Mouse (Mus musculus): Measurements from ENCODE around the gene Gm42715. TPM values are rescaled to one million over a fixed set of nuclear protein-coding genes. Genes with fewer than 3 reads are reported as not detected.

Gene Gm42715
- polyA plus RNA-seq, 1 experiment from 2014 or later, result 8.7 TPM

DNA sequence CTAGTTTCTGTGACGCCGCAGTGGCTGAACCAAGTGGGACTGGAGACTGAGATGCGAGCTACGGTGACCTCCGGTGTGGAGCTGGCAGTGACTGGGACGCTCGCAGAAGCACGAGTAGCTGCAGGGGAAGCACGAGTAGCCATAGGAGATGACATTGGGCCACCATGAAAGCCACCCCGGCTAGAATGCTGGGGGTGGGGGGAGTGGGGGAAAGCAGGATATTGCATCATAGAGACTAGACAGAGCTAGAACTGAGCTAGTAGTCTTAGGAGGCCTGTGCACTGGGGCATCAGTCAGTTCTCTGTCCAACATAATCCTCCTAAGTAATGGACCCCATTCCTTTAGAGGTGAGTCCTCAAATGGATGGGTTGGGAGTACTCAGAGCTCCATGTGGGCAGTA is 84.9 kb downstream of the Gm42715 start:
- H3K9me3 ChIP-seq (replicated peaks; ENCODE audit: control insufficient read depth, low read length), result no peaks in the 10 kb centered on the region
- H3K4me3 ChIP-seq (ENCODE audit: low read length), result no peak overlapping the region
- no peak overlapping the region for H3K9ac ChIP-seq (ENCODE audit: low read length)
- 89% methylated on average over 10 of the region's 10 CpGs for WGBS
- no peaks in the 10 kb centered on the region for H3K4me1 ChIP-seq (ENCODE audit: control insufficient read depth, insufficient read depth, low read length)
- ATAC-seq (replicated peaks; ENCODE audit: extremely low read depth, insufficient read depth, low FRiP score), result no peak
- no peaks in the 10 kb centered on the region for H3K27me3 ChIP-seq (ENCODE audit: control insufficient read depth, insufficient read depth, low read length)
- no peak overlapping the region for H3K4me2 ChIP-seq (ENCODE audit: low read depth, low read length)
- no peak overlapping the region for H3K27ac ChIP-seq (ENCODE audit: low read length)
- peaks cover 50% of the 10 kb centered on the region for H3K36me3 ChIP-seq (ENCODE audit: control insufficient read depth, insufficient read depth)

DNA sequence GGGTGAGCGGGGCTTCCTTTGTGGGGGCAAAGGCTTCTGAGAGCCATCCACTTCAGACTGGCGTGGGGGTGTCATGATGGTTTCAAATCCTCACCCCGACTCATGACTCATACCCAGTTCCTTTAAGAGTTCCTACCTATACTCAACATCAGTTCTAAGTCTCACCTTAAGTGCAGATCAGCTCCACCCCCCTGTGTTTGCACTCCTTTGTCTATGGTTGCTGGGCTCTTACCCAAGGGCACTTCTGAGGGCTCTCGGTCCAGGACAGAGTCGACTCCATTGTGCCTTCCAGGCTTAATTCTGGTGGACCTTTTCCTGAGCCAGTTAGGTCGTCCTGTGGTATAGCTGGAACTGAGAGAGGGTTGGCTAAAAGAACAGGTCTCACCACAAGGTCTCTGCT is 87.8 kb downstream of the Gm42715 start:
- 80% methylated on average over 6 of the region's 6 CpGs for WGBS
- Histone ChIP-seq H3K4me1 (ENCODE audit: control insufficient read depth, insufficient read depth, low read length) (no peaks in the 10 kb centered on the region), H3K36me3 (ENCODE audit: control insufficient read depth, insufficient read depth) (peaks cover 58% of the 10 kb centered on the region)

DNA sequence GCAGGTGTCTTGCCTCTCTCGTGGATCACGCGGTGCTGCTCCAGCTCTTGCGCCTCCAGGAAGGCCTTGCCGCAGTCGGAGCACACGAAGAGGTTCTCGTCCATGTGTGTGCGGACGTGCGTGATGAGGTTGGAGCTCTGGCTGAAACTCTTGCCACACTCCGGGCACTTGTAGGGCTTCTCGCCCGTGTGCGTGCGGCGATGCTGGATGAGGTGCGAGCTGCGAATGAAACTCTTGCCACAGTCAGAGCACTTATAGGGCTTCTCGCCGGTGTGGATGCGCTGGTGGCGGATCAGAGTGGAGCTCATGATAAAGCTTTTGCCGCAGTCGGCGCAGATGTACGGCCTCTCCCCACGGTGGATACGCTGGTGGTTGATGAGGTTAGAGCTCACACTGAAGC is 91.6 kb downstream of the Gm42715 start:
- 96% methylated on average over 29 of the region's 29 CpGs for WGBS
- Histone ChIP-seq H3K4me2 (ENCODE audit: low read depth, low read length) (no peak overlapping the region), H3K9ac (ENCODE audit: low read length) (no peak overlapping the region), H3K27me3 (ENCODE audit: control insufficient read depth, insufficient read depth, low read length) (no peaks in the 10 kb centered on the region), H3K27ac (ENCODE audit: low read length) (no peak overlapping the region), H3K4me3 (ENCODE audit: low read length) (no peak overlapping the region), H3K4me1 (ENCODE audit: control insufficient read depth, insufficient read depth, low read length) (peaks cover 14% of the 10 kb centered on the region), H3K9me3 (replicated peaks; ENCODE audit: control insufficient read depth, low read length) (peaks cover 5% of the 10 kb centered on the region), H3K36me3 (ENCODE audit: control insufficient read depth, insufficient read depth) (peaks cover 53% of the 10 kb centered on the region)
- no peak for ATAC-seq (replicated peaks; ENCODE audit: extremely low read depth, insufficient read depth, low FRiP score)

More for the DNA sequence above, 87.8 kb downstream of the Gm42715 start:
- Histone ChIP-seq H3K27me3 (ENCODE audit: control insufficient read depth, insufficient read depth, low read length) (no peaks in the 10 kb centered on the region), H3K27ac (ENCODE audit: low read length) (no peak overlapping the region), H3K9me3 (replicated peaks; ENCODE audit: control insufficient read depth, low read length) (peaks cover 5% of the 10 kb centered on the region), H3K4me3 (ENCODE audit: low read length) (no peak overlapping the region), H3K9ac (ENCODE audit: low read length) (no peak overlapping the region), H3K4me2 (ENCODE audit: low read depth, low read length) (no peak overlapping the region)
- ATAC-seq (replicated peaks; ENCODE audit: extremely low read depth, insufficient read depth, low FRiP score), result no peak

DNA sequence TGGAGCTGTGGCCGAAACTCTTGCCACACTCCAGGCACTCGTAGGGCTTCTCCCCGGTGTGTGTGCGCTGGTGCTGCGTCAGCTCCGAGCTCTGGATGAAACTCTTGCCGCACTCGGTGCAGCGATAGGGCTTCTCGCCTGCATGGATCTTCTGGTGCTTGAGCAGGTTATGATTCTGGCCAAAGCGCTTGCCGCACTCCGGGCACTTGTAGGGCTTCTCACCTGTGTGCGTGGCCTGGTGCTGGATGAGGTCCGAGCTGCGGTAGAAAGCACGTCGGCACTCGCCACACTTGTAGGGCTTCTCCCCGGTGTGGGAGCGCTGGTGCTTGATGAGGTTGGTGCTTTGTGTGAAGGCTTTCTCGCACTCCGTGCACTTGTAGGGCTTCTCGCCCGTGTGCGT is 92.2 kb downstream of the Gm42715 start:
- H3K9me3 ChIP-seq (replicated peaks; ENCODE audit: control insufficient read depth, low read length), result peaks cover 5% of the 10 kb centered on the region
- H3K27me3 ChIP-seq (ENCODE audit: control insufficient read depth, insufficient read depth, low read length), result no peaks in the 10 kb centered on the region
- H3K4me2 ChIP-seq (ENCODE audit: low read depth, low read length), result no peak overlapping the region
- WGBS, result 96% methylated on average over 26 of the region's 26 CpGs
- H3K36me3 ChIP-seq (ENCODE audit: control insufficient read depth, insufficient read depth), result peaks cover 53% of the 10 kb centered on the region
- H3K4me1 ChIP-seq (ENCODE audit: control insufficient read depth, insufficient read depth, low read length), result peaks cover 17% of the 10 kb centered on the region
- H3K27ac ChIP-seq (ENCODE audit: low read length), result no peak overlapping the region
- H3K9ac ChIP-seq (ENCODE audit: low read length), result no peak overlapping the region
- ATAC-seq (replicated peaks; ENCODE audit: extremely low read depth, insufficient read depth, low FRiP score), result no peak
- H3K4me3 ChIP-seq (ENCODE audit: low read length), result no peak overlapping the region

DNA sequence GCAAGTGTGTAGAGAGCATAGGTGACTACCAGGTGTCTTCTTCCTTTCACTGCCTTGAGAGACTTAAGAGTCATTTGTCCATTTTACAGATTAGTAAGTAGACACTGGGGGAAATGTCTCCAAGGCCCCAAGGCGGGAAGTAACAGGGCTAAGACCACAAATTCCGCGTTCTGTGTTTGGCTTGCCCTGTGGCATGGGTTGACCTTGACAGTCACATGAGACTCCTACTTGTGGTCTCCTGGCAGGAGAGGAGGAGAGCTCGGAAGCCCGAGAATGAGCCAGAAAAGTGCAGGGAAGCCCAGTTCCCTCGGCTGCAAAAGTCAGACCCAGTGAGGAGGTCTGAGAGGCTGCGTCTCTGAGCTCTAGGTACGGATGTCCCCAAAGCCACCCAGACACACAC is 94.1 kb downstream of the Gm42715 start:
- Histone ChIP-seq H3K9ac (ENCODE audit: low read length) (peak overlapping the region; percentile 100; the same call in 1 of the 2 replicates), H3K9me3 (replicated peaks; ENCODE audit: control insufficient read depth, low read length) (peaks cover 5% of the 10 kb centered on the region), H3K4me2 (ENCODE audit: low read depth, low read length) (peak overlapping the region; percentile 79), H3K27ac (ENCODE audit: low read length) (peak overlapping the region; percentile 96), H3K4me3 (ENCODE audit: low read length) (peak overlapping the region; percentile 100), H3K36me3 (ENCODE audit: control insufficient read depth, insufficient read depth) (peaks cover 44% of the 10 kb centered on the region), H3K4me1 (ENCODE audit: control insufficient read depth, insufficient read depth, low read length) (peaks cover 17% of the 10 kb centered on the region), H3K27me3 (ENCODE audit: control insufficient read depth, insufficient read depth, low read length) (no peaks in the 10 kb centered on the region)
- no peak for ATAC-seq (replicated peaks; ENCODE audit: extremely low read depth, insufficient read depth, low FRiP score)
- WGBS, result 63% methylated on average over 8 of the region's 8 CpGs

DNA sequence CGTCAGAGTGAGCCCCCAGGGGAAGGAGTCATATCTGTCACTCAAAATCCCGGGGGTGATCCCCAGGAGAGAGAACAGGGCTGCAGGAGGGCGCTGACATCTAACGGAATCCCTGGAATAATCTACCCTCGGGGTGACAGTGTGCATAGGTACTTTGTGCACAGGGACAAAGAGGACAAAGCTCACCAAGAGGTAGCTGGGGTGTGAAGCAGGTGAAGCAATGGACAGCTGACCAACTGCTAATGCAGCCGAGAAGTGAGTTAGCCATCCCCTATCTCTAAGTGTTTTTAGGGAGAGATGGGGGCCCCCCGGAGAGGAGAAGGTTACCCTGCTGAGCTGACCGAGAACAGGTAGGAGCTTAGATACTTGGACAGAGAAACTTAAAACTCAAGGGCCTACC is 94.7 kb downstream of the Gm42715 start:
- Histone ChIP-seq H3K4me3 (ENCODE audit: low read length) (peak overlapping the region; percentile 100), H3K36me3 (ENCODE audit: control insufficient read depth, insufficient read depth) (peaks cover 38% of the 10 kb centered on the region), H3K9ac (ENCODE audit: low read length) (peak overlapping the region; percentile 100), H3K27ac (ENCODE audit: low read length) (peak overlapping the region; percentile 96), H3K9me3 (replicated peaks; ENCODE audit: control insufficient read depth, low read length) (peaks cover 5% of the 10 kb centered on the region), H3K4me1 (ENCODE audit: control insufficient read depth, insufficient read depth, low read length) (peaks cover 17% of the 10 kb centered on the region), H3K4me2 (ENCODE audit: low read depth, low read length) (peak overlapping the region; percentile 79), H3K27me3 (ENCODE audit: control insufficient read depth, insufficient read depth, low read length) (no peaks in the 10 kb centered on the region)
- 23% methylated on average over 8 of the region's 8 CpGs for WGBS
- ATAC-seq (replicated peaks; ENCODE audit: extremely low read depth, insufficient read depth, low FRiP score), result no peak

DNA sequence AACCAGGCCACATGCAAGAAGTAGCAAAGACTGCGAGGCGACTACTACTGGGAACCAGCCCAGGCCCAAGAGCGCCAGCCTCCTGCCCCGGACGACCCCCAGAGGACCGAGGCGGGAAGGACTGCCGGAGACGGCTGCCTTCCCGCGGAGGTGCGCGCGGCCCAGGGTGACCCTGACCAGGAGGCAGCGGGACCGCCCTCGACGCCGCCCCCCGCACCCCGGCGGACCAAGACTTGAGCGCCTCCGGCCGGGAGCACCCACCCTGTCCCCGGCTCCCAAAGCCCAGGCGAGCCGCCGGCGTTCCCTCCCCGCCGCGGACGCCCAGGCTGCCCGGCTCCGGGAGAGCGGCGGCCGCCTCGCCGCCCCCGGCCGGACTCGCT is 95.1 kb downstream of the Gm42715 start:
- Histone ChIP-seq H3K4me1 (ENCODE audit: control insufficient read depth, insufficient read depth, low read length) (peaks cover 17% of the 10 kb centered on the region), H3K9me3 (replicated peaks; ENCODE audit: control insufficient read depth, low read length) (peaks cover 5% of the 10 kb centered on the region), H3K36me3 (ENCODE audit: control insufficient read depth, insufficient read depth) (peaks cover 34% of the 10 kb centered on the region), H3K4me2 (ENCODE audit: low read depth, low read length) (peak overlapping the region; percentile 79), H3K27me3 (ENCODE audit: control insufficient read depth, insufficient read depth, low read length) (no peaks in the 10 kb centered on the region), H3K27ac (ENCODE audit: low read length) (peak overlapping the region; percentile 96), H3K4me3 (ENCODE audit: low read length) (peak overlapping the region; percentile 100), H3K9ac (ENCODE audit: low read length) (peak overlapping the region; percentile 100)
- WGBS, result under 1% methylated on average over 40 of the region's 44 CpGs
- ATAC-seq (replicated peaks; ENCODE audit: extremely low read depth, insufficient read depth, low FRiP score), result peak; percentile 63

DNA sequence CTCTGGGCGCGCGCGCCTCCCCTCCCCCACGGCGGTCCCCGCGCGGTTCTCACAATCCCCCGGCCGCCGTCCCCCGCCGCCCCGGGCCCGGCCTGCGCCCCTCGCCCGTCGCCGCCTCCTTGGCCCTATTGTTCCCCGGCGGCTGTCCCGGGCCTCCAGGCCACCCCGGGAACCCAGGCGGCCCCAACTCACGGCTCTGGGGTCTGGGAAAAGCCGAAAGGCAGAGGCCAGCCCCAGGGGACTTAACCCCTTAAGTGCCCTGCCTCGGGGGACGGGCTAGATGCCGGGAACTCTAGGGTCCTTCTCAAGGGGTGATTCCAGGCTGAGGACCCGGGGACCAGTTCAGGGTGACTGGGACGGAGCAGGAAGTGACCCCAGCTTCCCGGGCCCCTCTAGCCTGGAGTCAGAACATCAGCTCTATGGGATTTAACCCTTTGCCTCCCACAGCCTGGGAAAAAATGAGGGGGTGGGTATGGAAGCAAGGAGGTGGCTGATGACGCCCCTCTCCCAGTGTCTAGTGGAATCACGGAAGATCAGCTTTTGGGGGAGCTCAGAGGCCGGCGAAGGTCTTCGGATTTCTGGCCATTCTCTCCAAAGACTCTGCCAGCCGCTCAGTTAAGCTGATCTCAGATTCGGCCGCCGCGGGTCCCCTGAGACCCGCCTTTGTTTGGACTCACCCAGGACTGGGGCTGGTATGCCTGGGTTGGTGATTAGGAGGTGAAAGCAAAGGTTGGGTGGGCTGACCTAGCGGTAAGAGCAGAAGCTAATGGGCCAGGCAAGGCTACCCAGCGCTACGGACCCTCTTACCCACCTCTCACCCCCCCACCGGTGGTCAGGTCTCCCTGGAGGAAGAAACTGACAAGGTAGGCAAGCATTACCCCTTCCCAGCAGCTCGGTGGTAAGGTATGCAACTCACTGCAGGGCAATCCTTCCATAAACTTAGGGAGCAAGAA is 95.8 kb downstream of the Gm42715 start, which contains the start of gene Zfp629:
Gene Zfp629, minus strand, starts transcription at position 907 of the 953 bp plus-strand sequence.
- peak; percentile 86 for ATAC-seq (replicated peaks; ENCODE audit: extremely low read depth, insufficient read depth, low FRiP score)
- Histone ChIP-seq H3K9ac (ENCODE audit: low read length) (peak within 1 kb of the TSS; percentile 100), H3K27me3 (ENCODE audit: control insufficient read depth, insufficient read depth, low read length) (no peaks in the 10 kb centered on the region), H3K36me3 (ENCODE audit: control insufficient read depth, insufficient read depth) (peaks cover 28% of the 10 kb centered on the region), H3K4me2 (ENCODE audit: low read depth, low read length) (peak within 1 kb of the TSS; percentile 79), H3K4me3 (ENCODE audit: low read length) (peak within 1 kb of the TSS; percentile 100), H3K9me3 (replicated peaks; ENCODE audit: control insufficient read depth, low read length) (peaks cover 5% of the 10 kb centered on the region), H3K27ac (ENCODE audit: low read length) (peak within 1 kb of the TSS; percentile 96), H3K4me1 (ENCODE audit: control insufficient read depth, insufficient read depth, low read length) (peaks cover 17% of the 10 kb centered on the region)
- under 1% methylated on average over 50 of the region's 50 CpGs for WGBS

DNA sequence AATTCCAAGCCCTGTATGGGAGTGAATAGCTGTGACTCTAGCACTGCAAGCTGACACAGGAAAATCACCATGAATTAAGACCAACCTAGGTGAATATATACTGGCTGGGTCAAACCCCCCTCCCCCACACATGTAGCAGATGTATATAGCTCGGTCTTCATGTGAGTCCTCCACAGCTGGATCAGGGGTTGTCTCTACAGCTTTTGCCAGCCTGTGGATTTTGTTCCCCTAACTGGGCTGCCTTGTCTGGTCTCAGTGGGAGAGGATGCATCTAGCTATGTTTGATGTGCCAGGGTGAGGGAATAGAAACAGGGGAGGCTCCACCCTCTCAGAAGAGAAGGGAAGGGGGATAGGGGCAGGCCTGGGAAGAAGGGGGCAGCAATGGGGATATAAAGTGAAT is 97.0 kb downstream of the Gm42715 start:
- no peak overlapping the region for H3K27ac ChIP-seq (ENCODE audit: low read length)
- WGBS, result 67% methylated on average over 1 of the region's 1 CpGs
- H3K4me2 ChIP-seq (ENCODE audit: low read depth, low read length), result no peak overlapping the region
- ATAC-seq (replicated peaks; ENCODE audit: extremely low read depth, insufficient read depth, low FRiP score), result no peak
- H3K36me3 ChIP-seq (ENCODE audit: control insufficient read depth, insufficient read depth), result peaks cover 16% of the 10 kb centered on the region
- peaks cover 4% of the 10 kb centered on the region for H3K9me3 ChIP-seq (replicated peaks; ENCODE audit: control insufficient read depth, low read length)
- peaks cover 17% of the 10 kb centered on the region for H3K4me1 ChIP-seq (ENCODE audit: control insufficient read depth, insufficient read depth, low read length)
- no peak overlapping the region for H3K4me3 ChIP-seq (ENCODE audit: low read length)
- H3K9ac ChIP-seq (ENCODE audit: low read length), result no peak overlapping the region
- no peaks in the 10 kb centered on the region for H3K27me3 ChIP-seq (ENCODE audit: control insufficient read depth, insufficient read depth, low read length)
